Mouse (Mus musculus): ENCODE measurements at regions not wholly inside any gene's neighbourhood (a gene's known extent, or its start where the extent isn't known, plus 50 kb on each side); places are given as distances from the start of the nearest gene placed in this dataset.
"Not testable (repeated sequence)": the region's sequence is repeated elsewhere in the genome, so short reads cannot be mapped to it uniquely, and the experiment has no call there.

GRCm38 (mm10) chrX:131383501-131383900, 1634.0 kb downstream of the Diaph2 start:
- CTCF ChIA-PET, result no interaction called here

GRCm38 (mm10) chrX:131402189-131402588, 1652.6 kb downstream of the Diaph2 start:
- CTCF ChIA-PET, result no interaction called here

GRCm38 (mm10) chrX:131402891-131403290, 1653.3 kb downstream of the Diaph2 start:
- CTCF ChIA-PET, result not testable (repeated sequence)

GRCm38 (mm10) chrX:131406685-131407084, 1657.1 kb downstream of the Diaph2 start:
- CTCF ChIA-PET, result no interaction called here

- CTCF ChIA-PET, result no interaction called here
Measured at GRCm38 (mm10) chrX:131410567-131410966, 1661.0 kb downstream of the Diaph2 start.

- CTCF ChIA-PET, result interaction anchor here (0.6 kb wide), 1 partner anchor 53 kb away, joined by 3 read pairs; no protein-coding TSS in a partner anchor
Measured at GRCm38 (mm10) chrX:131422178-131422577, 1672.6 kb downstream of the Diaph2 start.

GRCm38 (mm10) chrX:131422811-131423210, 1673.3 kb downstream of the Diaph2 start:
- CTCF ChIA-PET, result interaction anchor here (0.6 kb wide), 1 partner anchor 53 kb away, joined by 3 read pairs; no protein-coding TSS in a partner anchor

- CTCF ChIA-PET, result no interaction called here
Measured at GRCm38 (mm10) chrX:131434155-131434554, 1684.6 kb downstream of the Diaph2 start.

GRCm38 (mm10) chrX:131452866-131453265, 1703.3 kb downstream of the Diaph2 start:
- CTCF ChIA-PET, result no interaction called here

- CTCF ChIA-PET, result no interaction called here
Measured at GRCm38 (mm10) chrX:131460631-131461030, 1711.1 kb downstream of the Diaph2 start.

- CTCF ChIA-PET, result no interaction called here
Measured at GRCm38 (mm10) chrX:131489314-131489713, 1739.8 kb downstream of the Diaph2 start.

GRCm38 (mm10) chrX:131501409-131501808, 1751.9 kb downstream of the Diaph2 start:
- CTCF ChIA-PET, result no interaction called here

- CTCF ChIA-PET, result no interaction called here
Measured at GRCm38 (mm10) chrX:131506837-131507236, 1757.3 kb downstream of the Diaph2 start.
